Mouse (Mus musculus) liver, embryonic 13.5 days (tissue): ENCODE results near the gene Med25. TPM values are rescaled to one million over a fixed set of nuclear protein-coding genes. Genes with fewer than 3 reads are reported as not detected.
"Not testable (repeated sequence)": the region's sequence is repeated elsewhere in the genome, so short reads cannot be mapped to it uniquely, and the experiment has no call there.

Experiments
- ATAC-seq: fragments of 200-750 bp; cut with Nextera tagmentation; 2 replicates; pipeline ENCODE4 v1.8.0; 2017; ENCODE audit warnings: low read depth, mild to moderate bottlenecking, moderate number of reproducible peaks, moderate library complexity
- DNase-seq: peaks from one replicate; pipeline ENCODE4 v3.0.0; 2022
- H3K27ac ChIP-seq: fragments of 300-500 bp; sonication (generic); 2 replicates; pipeline ENCODE4 v1.5.1; 2015; ENCODE audit warnings: moderate library complexity, mild to moderate bottlenecking, inconsistent platforms
- H3K27me3 ChIP-seq: fragments of 300-500 bp; sonication (generic); 2 replicates; pipeline ENCODE4 v1.6.1; 2015; ENCODE audit warnings: mild to moderate bottlenecking, inconsistent platforms
- H3K36me3 ChIP-seq: fragments of 300-500 bp; sonication (generic); 2 replicates; pipeline ENCODE4 v1.6.1; 2015; ENCODE audit warnings: mild to moderate bottlenecking, inconsistent platforms
- H3K4me1 ChIP-seq: fragments of 300-500 bp; sonication (generic); replicated peaks from 2 replicates; pipeline ENCODE4 v1.6.1; 2015; ENCODE audit warnings: inconsistent platforms
- H3K4me2 ChIP-seq: fragments of 300-500 bp; sonication (generic); 2 replicates; pipeline ENCODE4 v1.6.1; 2015; ENCODE audit warnings: inconsistent platforms, mild to moderate bottlenecking, moderate library complexity
- H3K4me3 ChIP-seq: fragments of 300-500 bp; sonication (generic); replicated peaks from 2 replicates; pipeline ENCODE4 v1.5.1; 2015; ENCODE audit warnings: mild to moderate bottlenecking, inconsistent platforms
- H3K9ac ChIP-seq: fragments of 300-500 bp; sonication (generic); 2 replicates; pipeline ENCODE4 v1.6.1; 2015; ENCODE audit warnings: mild to moderate bottlenecking, inconsistent platforms
- H3K9me3 ChIP-seq: fragments of 300-500 bp; sonication (generic); replicated peaks from 2 replicates; pipeline ENCODE4 v1.6.1; 2016; ENCODE audit warnings: inconsistent platforms
- WGBS: fragments of 180-500 bp; shearing (Covaris S2); methylation state at CpG from one replicate; pipeline ENCODE4 v1.1.7; 2015; ENCODE audit not compliant: insufficient replicate concordance; 5-methylcytosine and 5-hydroxymethylcytosine counted together
- polyA plus RNA-seq: library from polyadenylated mRNA; unstranded; fragments of >200 nt; fragmentation: Nextera tagmentation; extraction: Ambion mirVana; gene quantifications from 2 replicates; pipeline ENCODE4 v1.2.1, GENCODE M21; 2015

Gene Med25
- polyA plus RNA-seq, 1 experiment from 2014 or later = 47.2 TPM

- peak overlapping the region; percentile 89 for H3K9ac ChIP-seq
- no peaks in the 10 kb centered on the region for H3K9me3 ChIP-seq
- ATAC-seq (no peak), DNase-seq (no peak)
- 15% methylated on average over 6 of the region's 6 CpGs for WGBS
- peak overlapping the region; percentile 86 for H3K4me3 ChIP-seq
- no peaks in the 10 kb centered on the region for H3K27me3 ChIP-seq
- peak overlapping the region; percentile 91 for H3K27ac ChIP-seq
- peak overlapping the region; percentile 90 for H3K4me2 ChIP-seq
- H3K4me1 ChIP-seq = peaks cover 72% of the 10 kb centered on the region
- peaks cover 25% of the 10 kb centered on the region for H3K36me3 ChIP-seq
Measured at GRCm38 (mm10) chr7:44891611-44892010, 901 bp downstream of the Med25 start.

- no peak for ATAC-seq
- no peak for DNase-seq
- Histone ChIP-seq H3K9me3 (no peaks in the 10 kb centered on the region), H3K4me1 (peaks cover 70% of the 10 kb centered on the region), H3K27me3 (no peaks in the 10 kb centered on the region), H3K9ac (peak overlapping the region; percentile 89), H3K4me2 (peak overlapping the region; percentile 90), H3K36me3 (peaks cover 33% of the 10 kb centered on the region), H3K4me3 (peak overlapping the region; percentile 86), H3K27ac (peak overlapping the region; percentile 29)
- WGBS = 73% methylated on average over 4 of the region's 4 CpGs
Measured at GRCm38 (mm10) chr7:44890737-44891136, 1.8 kb downstream of the Med25 start.

DNA sequence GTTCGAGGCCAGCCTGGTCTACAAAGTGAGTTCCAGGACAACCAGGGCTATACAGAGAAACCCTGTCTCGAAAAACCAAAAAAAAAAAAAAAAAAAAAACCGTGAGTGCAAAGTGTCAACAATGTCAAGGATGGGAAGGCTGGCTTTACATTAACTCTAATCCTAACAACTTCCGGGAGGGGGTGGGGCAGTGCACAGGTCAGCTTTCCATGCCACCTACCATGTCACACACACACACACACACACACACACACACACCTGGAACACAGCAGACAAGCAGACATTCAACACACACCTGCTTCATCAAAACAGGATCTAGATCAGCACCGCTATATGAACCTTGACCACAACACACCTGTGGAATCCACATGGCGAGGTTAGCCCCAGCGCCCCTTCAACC is 2.3 kb downstream of the Med25 start:
- no peak for DNase-seq
- ATAC-seq = no peak
- no peaks in the 10 kb centered on the region for H3K27me3 ChIP-seq
- peak overlapping the region; percentile 39; the same call in 1 of the 2 replicates for H3K27ac ChIP-seq
- WGBS = 75% methylated on average over 7 of the region's 7 CpGs
- no peaks in the 10 kb centered on the region for H3K9me3 ChIP-seq
- peaks cover 38% of the 10 kb centered on the region for H3K36me3 ChIP-seq
- peak overlapping the region; percentile 90 for H3K4me2 ChIP-seq
- peak overlapping the region; percentile 86; the same call in 1 of the 2 replicates for H3K4me3 ChIP-seq
- 0 out of 2 replicates have a peak overlapping the region, but pooled peaks have one; percentile 89 for H3K9ac ChIP-seq
- peaks cover 65% of the 10 kb centered on the region for H3K4me1 ChIP-seq

GRCm38 (mm10) chr7:44888256-44889105 is 4.0 kb downstream of the Med25 start:
- 72% methylated on average over 13 of the region's 13 CpGs for WGBS
- DNase-seq = no peak
- peak overlapping the region; percentile 43; the same call in 1 of the 2 replicates for H3K27ac ChIP-seq
- ATAC-seq = no peak
- peaks cover 53% of the 10 kb centered on the region for H3K36me3 ChIP-seq
- no peak overlapping the region for H3K4me3 ChIP-seq
- no peaks in the 10 kb centered on the region for H3K27me3 ChIP-seq
- no peaks in the 10 kb centered on the region for H3K9me3 ChIP-seq
- H3K4me2 ChIP-seq = no peak overlapping the region
- H3K9ac ChIP-seq = no peak overlapping the region
- H3K4me1 ChIP-seq = peaks cover 58% of the 10 kb centered on the region

DNA sequence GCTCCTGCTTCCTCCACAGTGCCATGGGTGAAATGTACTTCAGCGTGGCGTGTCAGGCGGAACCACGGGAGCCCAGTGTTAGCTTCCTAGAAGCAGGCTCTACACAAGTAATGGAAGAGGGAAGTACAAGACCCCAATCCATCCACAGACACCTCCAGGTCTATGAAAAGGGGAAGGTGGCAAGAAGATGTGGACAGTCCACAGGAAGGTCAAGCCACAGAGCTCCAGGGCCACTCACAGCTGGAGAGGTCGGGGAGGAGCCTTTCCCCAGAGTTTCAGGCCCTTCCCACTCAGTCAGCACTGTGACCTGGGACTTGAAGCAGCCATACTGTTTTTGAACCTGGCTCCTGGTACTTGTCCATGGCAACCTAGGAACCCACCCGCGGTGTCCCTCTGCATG is 5.5 kb downstream of the Med25 start:
- DNase-seq (no peak), ATAC-seq (no peak)
- WGBS = 74% methylated on average over 7 of the region's 7 CpGs
- Histone ChIP-seq H3K9me3 (no peaks in the 10 kb centered on the region), H3K4me2 (no peak overlapping the region), H3K4me1 (peaks cover 50% of the 10 kb centered on the region), H3K36me3 (peaks cover 68% of the 10 kb centered on the region), H3K27ac (no peak overlapping the region), H3K4me3 (no peak overlapping the region), H3K9ac (no peak overlapping the region), H3K27me3 (no peaks in the 10 kb centered on the region)

- 90% methylated on average over 5 of the region's 5 CpGs for WGBS
- Histone ChIP-seq H3K9me3 (no peaks in the 10 kb centered on the region), H3K9ac (no peak overlapping the region), H3K4me3 (no peak overlapping the region), H3K36me3 (peaks cover 84% of the 10 kb centered on the region), H3K27ac (no peak overlapping the region), H3K4me1 (peaks cover 32% of the 10 kb centered on the region), H3K27me3 (no peaks in the 10 kb centered on the region), H3K4me2 (no peak overlapping the region)
- ATAC-seq = no peak
- no peak for DNase-seq
Measured at GRCm38 (mm10) chr7:44884637-44885036, 7.9 kb downstream of the Med25 start.

GRCm38 (mm10) chr7:44883036-44883435 is 9.5 kb downstream of the Med25 start:
- 88% methylated on average over 3 of the region's 3 CpGs for WGBS
- H3K27me3 ChIP-seq = no peaks in the 10 kb centered on the region
- H3K27ac ChIP-seq = no peak overlapping the region
- H3K9me3 ChIP-seq = no peaks in the 10 kb centered on the region
- peaks cover 16% of the 10 kb centered on the region for H3K4me1 ChIP-seq
- ATAC-seq = no peak
- no peak overlapping the region for H3K4me3 ChIP-seq
- no peak overlapping the region for H3K4me2 ChIP-seq
- peaks cover 86% of the 10 kb centered on the region for H3K36me3 ChIP-seq
- no peak overlapping the region for H3K9ac ChIP-seq
- DNase-seq = no peak

- Histone ChIP-seq H3K4me1 (peaks cover 21% of the 10 kb centered on the region), H3K9me3 (no peaks in the 10 kb centered on the region), H3K27me3 (no peaks in the 10 kb centered on the region), H3K9ac (no peak overlapping the region), H3K4me3 (no peak overlapping the region), H3K27ac (no peak overlapping the region), H3K4me2 (no peak overlapping the region), H3K36me3 (peaks cover 66% of the 10 kb centered on the region)
- ATAC-seq = no peak
- 82% methylated on average over 14 of the region's 14 CpGs for WGBS
- no peak for DNase-seq
Measured at GRCm38 (mm10) chr7:44877833-44878232, 14.7 kb downstream of the Med25 start.

GRCm38 (mm10) chr7:44871774-44872173 is 20.7 kb downstream of the Med25 start:
- H3K9ac ChIP-seq, H3K27ac ChIP-seq, DNase-seq, H3K36me3 ChIP-seq, ATAC-seq, H3K27me3 ChIP-seq, H3K4me3 ChIP-seq, H3K4me2 ChIP-seq, H3K9me3 ChIP-seq: not testable (repeated sequence)
- H3K4me1 ChIP-seq = peaks cover 62% of the 10 kb centered on the region
- WGBS = 78% methylated on average over 2 of the region's 2 CpGs

- WGBS = 54% methylated on average over 1 of the region's 1 CpGs
- H3K27ac ChIP-seq = no peak overlapping the region
- no peak overlapping the region for H3K4me3 ChIP-seq
- no peaks in the 10 kb centered on the region for H3K27me3 ChIP-seq
- H3K36me3 ChIP-seq = 0 out of 2 replicates have a peak, but pooled peaks cover 6% of the 10 kb centered on the region
- DNase-seq (no peak), ATAC-seq (no peak)
- H3K9me3 ChIP-seq = no peaks in the 10 kb centered on the region
- H3K4me1 ChIP-seq = peaks cover 68% of the 10 kb centered on the region
- no peak overlapping the region for H3K4me2 ChIP-seq
- H3K9ac ChIP-seq = no peak overlapping the region
Measured at GRCm38 (mm10) chr7:44871181-44871580, 21.3 kb downstream of the Med25 start.

- no peak for ATAC-seq
- 75% methylated on average over 6 of the region's 6 CpGs for WGBS
- peak overlapping the region; percentile 80; the same call in 1 of the 2 replicates for H3K4me3 ChIP-seq
- 0 out of 2 replicates have a peak, but pooled peaks cover 7% of the 10 kb centered on the region for H3K36me3 ChIP-seq
- H3K4me2 ChIP-seq = peak overlapping the region; percentile 98
- H3K4me1 ChIP-seq = peaks cover 71% of the 10 kb centered on the region
- no peaks in the 10 kb centered on the region for H3K27me3 ChIP-seq
- H3K27ac ChIP-seq = peak overlapping the region; percentile 94
- no peaks in the 10 kb centered on the region for H3K9me3 ChIP-seq
- no peak for DNase-seq
- H3K9ac ChIP-seq = peak overlapping the region; percentile 89; the same call in 1 of the 2 replicates
Measured at GRCm38 (mm10) chr7:44870614-44871013, 21.9 kb downstream of the Med25 start.
